ENCODE assay signal across 37 mouse cellular contexts in the genomic region with DNA sequence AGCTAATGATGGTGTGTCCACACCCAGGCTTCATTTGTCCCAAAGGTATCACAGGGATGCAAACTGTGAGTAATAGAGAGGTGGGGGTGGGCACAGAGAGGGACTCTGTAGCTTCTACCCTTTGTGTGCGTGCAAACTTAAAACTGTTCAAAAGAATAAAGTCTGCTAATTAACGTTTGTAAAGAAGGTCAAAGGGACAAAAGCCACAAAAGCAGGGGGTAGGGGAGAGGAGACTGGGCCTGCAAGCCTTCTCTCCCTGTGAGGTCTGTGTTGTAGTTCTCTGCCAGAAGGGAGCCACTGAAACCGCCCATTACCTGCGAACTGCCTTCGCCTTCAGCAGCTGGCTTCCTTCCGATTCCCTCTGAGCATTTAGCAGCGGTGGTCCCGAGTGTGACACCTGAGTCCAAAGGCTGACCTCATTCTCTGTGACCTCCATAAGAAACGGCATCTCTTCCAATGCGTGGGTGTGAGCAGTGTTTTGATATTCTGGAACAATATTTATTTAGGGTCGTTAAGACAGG. TPM values are rescaled to one million over a fixed set of nuclear protein-coding genes. Genes with fewer than 3 reads are reported as not detected.
DNase-seq lines count a peak whose midpoint lies in the region; ATAC-seq and TF ChIP-seq lines count a peak whose summit lies in the region.
"Had no signal": no experiment of that assay in that cellular context is flagged by ENCODE, and none has a peak within 500 bp of the region (broad histone marks: within the 10 kb centered on the region; RNA-seq: fewer than 3 reads in every experiment).

No protein-coding gene starts in this region.

- no peak overlapping the region for H3K9ac ChIP-seq in hindbrain, postnatal 0 days (replicated peaks; ENCODE audit: low read length)
- H3K9ac ChIP-seq in midbrain, embryonic 15.5 days = no peak overlapping the region
- H3K9ac ChIP-seq: embryonic facial prominence, embryonic 12.5 days; embryonic facial prominence, embryonic 15.5 days; forebrain, embryonic 15.5 days; heart, embryonic 13.5 days; hindbrain, embryonic 15.5 days had no signal

- H3K27me3 ChIP-seq in hindbrain, embryonic 10.5 days (ENCODE audit: insufficient read depth, poor library complexity, severe bottlenecking) = peaks cover 5% of the 10 kb centered on the region; the same call in 1 of the 2 replicates
- H3K27me3 ChIP-seq in hindbrain, postnatal 0 days (ENCODE audit: insufficient read depth, low read length) = no peaks in the 10 kb centered on the region
- peaks cover 19% of the 10 kb centered on the region for H3K27me3 ChIP-seq in midbrain, embryonic 10.5 days (ENCODE audit: low read depth, poor library complexity, severe bottlenecking)
- H3K27me3 ChIP-seq in midbrain, embryonic 15.5 days (replicated peaks) = no peaks in the 10 kb centered on the region
- H3K27me3 ChIP-seq: embryonic facial prominence, embryonic 12.5 days; embryonic facial prominence, embryonic 15.5 days; forebrain, embryonic 15.5 days; hindbrain, embryonic 15.5 days; Patski had no signal

- H3K9me3 ChIP-seq in hindbrain, embryonic 10.5 days = peaks cover 8% of the 10 kb centered on the region; the same call in 1 of the 2 replicates
- H3K9me3 ChIP-seq in hindbrain, postnatal 0 days (ENCODE audit: low read length) = no peaks in the 10 kb centered on the region
- H3K9me3 ChIP-seq in midbrain, embryonic 10.5 days (replicated peaks) = 0 out of 2 replicates have a peak, but pooled peaks cover 6% of the 10 kb centered on the region
- H3K9me3 ChIP-seq in midbrain, embryonic 15.5 days = no peaks in the 10 kb centered on the region
- H3K9me3 ChIP-seq: embryonic facial prominence, embryonic 12.5 days; embryonic facial prominence, embryonic 15.5 days; forebrain, embryonic 15.5 days; heart, embryonic 10.5 days; heart, embryonic 13.5 days; hindbrain, embryonic 15.5 days had no signal

- WGBS in hindbrain, embryonic 10.5 days = 19% methylated on average over 11 of the region's 11 CpGs
- 26% methylated on average over 11 of the region's 11 CpGs for WGBS in hindbrain, postnatal 0 days
- 18% methylated on average over 11 of the region's 11 CpGs for WGBS in midbrain, embryonic 10.5 days
- WGBS in midbrain, embryonic 15.5 days = 28% methylated on average over 11 of the region's 11 CpGs

- no peak for TF ChIP-seq CTCF in hindbrain, postnatal 0 days (IDR thresholded peaks at IDR 0.05; ENCODE audit: low read depth)

- H3K4me2 ChIP-seq in hindbrain, postnatal 0 days (ENCODE audit: low read depth, low read length) = no peak overlapping the region
- H3K4me2 ChIP-seq in midbrain, embryonic 15.5 days = no peak overlapping the region
- H3K4me2 ChIP-seq: embryonic facial prominence, embryonic 12.5 days; embryonic facial prominence, embryonic 15.5 days; forebrain, embryonic 15.5 days; heart, embryonic 13.5 days; hindbrain, embryonic 15.5 days had no signal

- H3K4me3 ChIP-seq in hindbrain, embryonic 10.5 days = peak overlapping the region; percentile 6; the same call in 1 of the 2 replicates
- no peak overlapping the region for H3K4me3 ChIP-seq in hindbrain, postnatal 0 days (ENCODE audit: low read length)
- H3K4me3 ChIP-seq in midbrain, embryonic 10.5 days = no peak overlapping the region
- no peak overlapping the region for H3K4me3 ChIP-seq in midbrain, embryonic 15.5 days
- H3K4me3 ChIP-seq: embryonic facial prominence, embryonic 12.5 days; embryonic facial prominence, embryonic 15.5 days; forebrain, embryonic 15.5 days; heart, adult 2 months; heart, embryonic 10.5 days; heart, embryonic 13.5 days; hindbrain, embryonic 15.5 days had no signal

- peak overlapping the region; percentile 65 for H3K27ac ChIP-seq in hindbrain, embryonic 10.5 days
- no peak overlapping the region for H3K27ac ChIP-seq in hindbrain, postnatal 0 days
- H3K27ac ChIP-seq in midbrain, embryonic 10.5 days (replicated peaks) = peak overlapping the region; percentile 69
- no peak overlapping the region for H3K27ac ChIP-seq in midbrain, embryonic 15.5 days
- H3K27ac ChIP-seq: embryonic facial prominence, embryonic 12.5 days; embryonic facial prominence, embryonic 15.5 days; forebrain, embryonic 15.5 days; heart, adult 2 months; heart, embryonic 10.5 days; heart, embryonic 13.5 days; hindbrain, embryonic 15.5 days had no signal

- no peak for DNase-seq in hindbrain, embryonic 10.5 days (ENCODE audit: low spot score)
- DNase-seq in hindbrain, postnatal 0 days (ENCODE audit: low spot score) = no peak
- DNase-seq in midbrain, embryonic 10.5 days (ENCODE audit: low spot score) = no peak
- DNase-seq in ES-CJ7 (ENCODE audit: low read depth, low spot score) (peak; percentile 81), ZHBTc4 (ENCODE audit: low read depth, low spot score) (peak; percentile 85)
- DNase-seq in lung, postnatal 10 days = no peak
- DNase-seq: adrenal gland, adult 8-10 months; adrenal gland, postnatal 25 days; B cell, adult 2 months; cerebellum, adult 11-12 months; cerebellum, adult 8-10 months; cerebellum, postnatal 10 days; cerebellum, postnatal 36 days; gastrocnemius, postnatal 36 days; heart, adult 2 months; heart, postnatal 14 days; heart, postnatal 4 days; kidney, adult 18-20 months had no signal

- ATAC-seq in hindbrain, postnatal 0 days = no peak
- no peak for ATAC-seq in midbrain, embryonic 15.5 days (replicated peaks)
- ATAC-seq: activated CD4-positive, CD25-positive, alpha-beta regulatory T cell, adult 4 months; forebrain, embryonic 15.5 days; inflammation-experienced regulatory T-cells, adult 6 months; intestine, embryonic 16.5 days; Patski had no signal

- H3K4me1 ChIP-seq in hindbrain, embryonic 10.5 days (replicated peaks) = peaks cover 55% of the 10 kb centered on the region
- no peaks in the 10 kb centered on the region for H3K4me1 ChIP-seq in hindbrain, postnatal 0 days (ENCODE audit: insufficient read depth, low read length)
- H3K4me1 ChIP-seq in midbrain, embryonic 10.5 days = peaks cover 57% of the 10 kb centered on the region
- H3K4me1 ChIP-seq in midbrain, embryonic 15.5 days = peaks cover 18% of the 10 kb centered on the region
- H3K4me1 ChIP-seq: heart, embryonic 13.5 days had no signal

- H3K36me3 ChIP-seq in hindbrain, embryonic 10.5 days = no peaks in the 10 kb centered on the region
- H3K36me3 ChIP-seq in hindbrain, postnatal 0 days (ENCODE audit: insufficient read depth, low read length) = no peaks in the 10 kb centered on the region
- H3K36me3 ChIP-seq in midbrain, embryonic 10.5 days = no peaks in the 10 kb centered on the region
- no peaks in the 10 kb centered on the region for H3K36me3 ChIP-seq in midbrain, embryonic 15.5 days (replicated peaks)
- H3K36me3 ChIP-seq: embryonic facial prominence, embryonic 12.5 days; embryonic facial prominence, embryonic 15.5 days; forebrain, embryonic 15.5 days; G1E; heart, embryonic 10.5 days; heart, embryonic 13.5 days; hindbrain, embryonic 15.5 days had no signal

RNA-seq across cellular contexts. Expression of gene E030025P04Rik, which starts 34.3 kb away (rescaled TPM):
- not detected in 2 replicates for polyA plus RNA-seq in hindbrain, embryonic 10.5 days (2016; fragmentation: Nextera tagmentation; extraction: Ambion mirVana)
- not detected in 2 replicates for total RNA-seq in hindbrain, postnatal 0 days (2014; rRNA removed)
- polyA plus RNA-seq in hindbrain, postnatal 0 days (2015; fragmentation: Nextera tagmentation; extraction: Ambion mirVana) = not detected in 2 replicates
- not detected in 2 replicates for polyA plus RNA-seq in midbrain, embryonic 10.5 days (2016; fragmentation: Nextera tagmentation; extraction: Ambion mirVana)
- 0.15 TPM in 1 of 2 replicates, not detected in the other for polyA plus RNA-seq in midbrain, embryonic 15.5 days (2015; fragmentation: Nextera tagmentation; extraction: Ambion mirVana)
- total RNA-seq: adrenal gland, adult 8-10 months; adrenal gland, postnatal 25 days; CH12.LX; G1E; gastrocnemius, adult 8-10 months; gastrocnemius, postnatal 36 days; granulocyte monocyte progenitor cell, adult 5-6 weeks; heart, adult 2 months; heart, postnatal 14 days; heart, postnatal 4 days had no signal
- polyA plus RNA-seq: activated CD4-positive, CD25-positive, alpha-beta regulatory T cell, adult 4 months; brain, embryonic 14.5 days; cortical plate, adult 2 months; embryonic facial prominence, embryonic 12.5 days; embryonic facial prominence, embryonic 15.5 days; forebrain, embryonic 11.5 days; forebrain, embryonic 15.5 days; G1E; heart, adult 2 months; heart, embryonic 10.5 days; heart, embryonic 13.5 days; heart, embryonic 16.5 days; hindbrain, embryonic 15.5 days; inflammation-experienced regulatory T-cells, adult 6 months; intestine, embryonic 16.5 days; Patski had no signal

Comparison
In these comparisons a context has a peak if more than half of its experiments do, and no peak if none do; other contexts are left out.
1. H3K27ac ChIP-seq: peak in hindbrain, embryonic 10.5 days (single experiment) and midbrain, embryonic 10.5 days (single experiment); none in hindbrain, postnatal 0 days (single experiment) and midbrain, embryonic 15.5 days (single experiment).
2. DNase-seq: peak in ES-CJ7 (single experiment) and ZHBTc4 (single experiment); none in hindbrain, embryonic 10.5 days (single experiment), hindbrain, postnatal 0 days (single experiment), midbrain, embryonic 10.5 days (single experiment) and lung, postnatal 10 days (single experiment).